ENCODE assay signal across 8 mouse cellular contexts in the genomic region with DNA sequence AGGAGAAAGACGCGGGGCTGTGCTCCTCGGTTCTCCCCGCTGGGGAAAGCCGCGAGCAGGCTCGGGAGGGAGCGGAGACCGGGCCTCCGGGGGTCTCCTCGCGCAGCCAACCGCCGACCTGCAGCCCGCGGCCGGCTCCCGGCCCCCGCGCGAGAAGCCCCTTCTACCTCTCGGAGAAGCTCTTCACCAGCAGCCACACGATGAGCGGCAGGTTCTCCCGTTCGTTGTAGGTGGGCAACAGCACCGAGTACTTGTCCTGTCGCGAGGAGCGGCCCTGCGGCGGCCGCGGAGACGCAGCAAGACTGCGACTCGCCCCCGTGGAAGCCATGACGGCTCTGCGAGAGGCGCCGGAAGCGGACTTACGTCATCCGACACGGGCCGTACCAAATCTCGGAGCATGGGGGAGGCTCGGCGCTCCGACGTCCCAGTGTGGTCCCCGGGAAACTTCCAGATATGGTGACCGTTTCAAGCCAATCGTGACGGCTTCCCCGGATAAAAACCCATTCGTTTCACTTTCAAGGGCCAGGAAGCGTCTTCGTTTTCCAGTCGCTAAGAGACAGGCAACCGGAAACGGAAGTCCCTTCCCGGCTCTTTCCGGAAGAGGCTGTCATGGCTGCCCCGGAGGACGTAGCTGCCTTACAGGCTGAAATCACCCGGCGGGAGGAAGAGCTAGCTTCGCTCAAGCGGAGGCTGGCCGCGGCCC. TPM values are rescaled to one million over a fixed set of nuclear protein-coding genes. Genes with fewer than 3 reads are reported as not detected.
DNase-seq lines count a peak whose midpoint lies in the region; ATAC-seq and TF ChIP-seq lines count a peak whose summit lies in the region.

A gene (minus strand): TSS at position 339 of the 703 bp plus-strand sequence.
A gene (minus strand): TSS at position 566 of the 703 bp plus-strand sequence.
A gene (plus strand): TSS at position 597 of the 703 bp plus-strand sequence.

- H3K36me3 ChIP-seq in heart, embryonic 10.5 days, result peaks cover 40% of the 10 kb centered on the region
- H3K36me3 ChIP-seq in kidney, embryonic 15.5 days, result peaks cover 45% of the 10 kb centered on the region
- peaks cover 18% of the 10 kb centered on the region for H3K36me3 ChIP-seq in liver, adult 2 months (ENCODE audit: control insufficient read depth, insufficient read depth, low read length)
- peaks cover 5% of the 10 kb centered on the region for H3K36me3 ChIP-seq in myocyte (ENCODE audit: control insufficient read depth, insufficient read depth)
- H3K36me3 ChIP-seq in splenic B cell, adult 2 months (ENCODE audit: control insufficient read depth, insufficient read depth, low read length, poor library complexity, severe bottlenecking), result peaks cover 4% of the 10 kb centered on the region

- H3K27me3 ChIP-seq in heart, embryonic 10.5 days (ENCODE audit: insufficient read depth, poor library complexity, severe bottlenecking), result no peaks in the 10 kb centered on the region
- no peaks in the 10 kb centered on the region for H3K27me3 ChIP-seq in kidney, embryonic 15.5 days
- no peaks in the 10 kb centered on the region for H3K27me3 ChIP-seq in liver, adult 2 months (ENCODE audit: control insufficient read depth, insufficient read depth, low read length)
- no peaks in the 10 kb centered on the region for H3K27me3 ChIP-seq in myocyte (ENCODE audit: control insufficient read depth, insufficient read depth, insufficient read length)
- no peaks in the 10 kb centered on the region for H3K27me3 ChIP-seq in splenic B cell, adult 2 months (ENCODE audit: control insufficient read depth, insufficient read depth, low read length, poor library complexity, severe bottlenecking)

- WGBS in heart, embryonic 10.5 days, result under 1% methylated on average over 73 of the region's 73 CpGs
- under 1% methylated on average over 73 of the region's 73 CpGs for WGBS in kidney, embryonic 15.5 days
- WGBS in liver, adult 2 months, result under 1% methylated on average over 73 of the region's 73 CpGs

- TF ChIP-seq CTCF in bone marrow macrophage, adult 2 months (IDR thresholded peaks at IDR 0.05; ENCODE audit: low read depth, low read length), result no peak
- no peak for TF ChIP-seq CTCF in embryonic fibroblast, embryonic 13.5 days (IDR thresholded peaks at IDR 0.05; ENCODE audit: borderline replicate concordance, insufficient read depth, low read length)
- no peak for TF ChIP-seq CTCF in liver, adult 2 months (IDR thresholded peaks at IDR 0.05; ENCODE audit: low read depth, low read length)

- H3K4me2 ChIP-seq in kidney, embryonic 15.5 days, result peak within 1 kb of the TSS; percentile 99
- peak within 1 kb of the TSS; percentile 79 for H3K4me2 ChIP-seq in myocyte (ENCODE audit: low read depth)

- ATAC-seq in kidney, embryonic 15.5 days (replicated peaks; ENCODE audit: low FRiP score), result peak; percentile 85

- H3K79me2 ChIP-seq in liver, adult 2 months (ENCODE audit: control insufficient read depth, insufficient read depth, low read length), result peaks cover 36% of the 10 kb centered on the region
- peaks cover 44% of the 10 kb centered on the region for H3K79me2 ChIP-seq in myocyte (ENCODE audit: control insufficient read depth, insufficient read depth)

- no peaks in the 10 kb centered on the region for H3K9me3 ChIP-seq in heart, embryonic 10.5 days
- no peaks in the 10 kb centered on the region for H3K9me3 ChIP-seq in kidney, embryonic 15.5 days (replicated peaks)

- H3ac ChIP-seq in myocyte (ENCODE audit: control insufficient read depth, insufficient read length), result peak within 1 kb of the TSS; percentile 82

- TF ChIP-seq POLR2A in bone marrow macrophage, adult 2 months (IDR thresholded peaks at IDR 0.05; ENCODE audit: borderline replicate concordance, low read depth, low read length), result no peak
- peak; percentile 88 for TF ChIP-seq POLR2A in embryonic fibroblast, embryonic 13.5 days (IDR thresholded peaks at IDR 0.05; ENCODE audit: low read depth, low read length)
- TF ChIP-seq POLR2A in liver, adult 2 months (IDR thresholded peaks at IDR 0.05; ENCODE audit: extremely low read depth, insufficient read depth, low read length), result peak; percentile 94
- peak; percentile 96 for TF ChIP-seq POLR2A in myocyte (IDR thresholded peaks at IDR 0.05; ENCODE audit: insufficient read length, low read depth)

- peak within 1 kb of the TSS; percentile 78 for H3K9ac ChIP-seq in kidney, embryonic 15.5 days
- peak within 1 kb of the TSS; percentile 92 for H3K9ac ChIP-seq in liver, adult 2 months (ENCODE audit: low read depth, low read length)

- peak; percentile 96 for DNase-seq in A20 (ENCODE audit: low read depth, low spot score)
- DNase-seq in heart, embryonic 10.5 days (ENCODE audit: low spot score), result peak; percentile 95
- DNase-seq in liver, adult 2 months (ENCODE audit: extremely low read depth, low read depth, low spot score), result peak; percentile 81
- DNase-seq in splenic B cell, adult 2 months (ENCODE audit: low read depth, low spot score), result peak; percentile 88

- peak within 1 kb of the TSS; percentile 80 for H3K4me3 ChIP-seq in bone marrow macrophage, adult 2 months (ENCODE audit: insufficient read depth, low read length)
- H3K4me3 ChIP-seq in embryonic fibroblast, embryonic 13.5 days (ENCODE audit: insufficient read depth, low read length), result peak within 1 kb of the TSS; percentile 78
- peak within 1 kb of the TSS; percentile 96 for H3K4me3 ChIP-seq in heart, embryonic 10.5 days
- H3K4me3 ChIP-seq in kidney, embryonic 15.5 days (replicated peaks), result peak within 1 kb of the TSS; percentile 68
- peak within 1 kb of the TSS; percentile 94 for H3K4me3 ChIP-seq in liver, adult 2 months (ENCODE audit: insufficient read depth, low read depth, low read length)
- peak within 1 kb of the TSS; percentile 96 for H3K4me3 ChIP-seq in myocyte

- peak within 1 kb of the TSS; percentile 93 for H3K27ac ChIP-seq in bone marrow macrophage, adult 2 months (ENCODE audit: insufficient read depth, low read depth, low read length)
- H3K27ac ChIP-seq in embryonic fibroblast, embryonic 13.5 days (ENCODE audit: insufficient read depth, low read length), result peak within 1 kb of the TSS; percentile 89
- peak within 1 kb of the TSS; percentile 97 for H3K27ac ChIP-seq in heart, embryonic 10.5 days
- H3K27ac ChIP-seq in kidney, embryonic 15.5 days, result peak within 1 kb of the TSS; percentile 98
- peak within 1 kb of the TSS; percentile 92 for H3K27ac ChIP-seq in liver, adult 2 months (replicated peaks; ENCODE audit: insufficient read depth, low read depth, low read length)

- H3K4me1 ChIP-seq in bone marrow macrophage, adult 2 months (ENCODE audit: control insufficient read depth, insufficient read depth, low read length), result peaks cover 18% of the 10 kb centered on the region
- peaks cover 6% of the 10 kb centered on the region; the same call in 1 of the 2 replicates for H3K4me1 ChIP-seq in embryonic fibroblast, embryonic 13.5 days (ENCODE audit: control insufficient read depth, insufficient read depth, low read length)
- peaks cover 31% of the 10 kb centered on the region for H3K4me1 ChIP-seq in heart, embryonic 10.5 days
- H3K4me1 ChIP-seq in kidney, embryonic 15.5 days, result peaks cover 39% of the 10 kb centered on the region
- peaks cover 15% of the 10 kb centered on the region for H3K4me1 ChIP-seq in liver, adult 2 months (ENCODE audit: control insufficient read depth, insufficient read depth, low read length)

TF ChIP-seq in myocyte, 11 proteins besides CTCF, POLR2A, EP300 and RAD21:
- TF ChIP-seq MYOD1 (IDR thresholded peaks at IDR 0.05; ENCODE audit: control insufficient read depth in 1 of 3, insufficient read length in 2 of 3, low read depth in 2 of 3), result no peak
- no peak for TF ChIP-seq USF1 (IDR thresholded peaks at IDR 0.05; ENCODE audit: low read depth)
- TF ChIP-seq SRF (IDR thresholded peaks at IDR 0.05; ENCODE audit: control insufficient read depth, insufficient read length, low read depth), result no peak
- TF ChIP-seq E2F4 (IDR thresholded peaks at IDR 0.05; ENCODE audit: insufficient read depth), result no peak
- TF ChIP-seq POLR2AphosphoS2 (IDR thresholded peaks at IDR 0.05; ENCODE audit: insufficient read length, low read depth), result peak; percentile 96
- no peak for TF ChIP-seq TCF12 (IDR thresholded peaks at IDR 0.05; ENCODE audit: insufficient read depth, poor library complexity, severe bottlenecking)
- no peak for TF ChIP-seq REST (IDR thresholded peaks at IDR 0.05; ENCODE audit: insufficient read depth, insufficient read length)
- no peak for TF ChIP-seq MAX (IDR thresholded peaks at IDR 0.05; ENCODE audit: low read depth)

RNA-seq across cellular contexts. Expression of the first gene that starts in this region (rescaled TPM):
- polyA plus RNA-seq in bone marrow macrophage, adult 2 months (2012; ENCODE audit: insufficient read depth, insufficient read length, missing spikeins), result 33.3 and 35.3 TPM in 2 replicates
- polyA plus RNA-seq in embryonic fibroblast, embryonic 13.5 days (2011; ENCODE audit: insufficient read length, low read depth, missing spikeins), result 45.6 and 46.6 TPM in 2 replicates
- polyA plus RNA-seq in heart, embryonic 10.5 days (2016; fragmentation: Nextera tagmentation; extraction: Ambion mirVana), result 12.5 and 16.6 TPM in 2 replicates
- 19.3 and 19.5 TPM in 2 replicates for polyA plus RNA-seq in kidney, embryonic 15.5 days (2015; fragmentation: Nextera tagmentation; extraction: Ambion mirVana)
- 25.8 and 26.4 TPM in 2 replicates for total RNA-seq in liver, adult 2 months (2014; rRNA removed)
- 2.3 and 2.4 TPM in 2 replicates for polyA plus RNA-seq in liver, adult 2 months (2012; rRNA removed)
- polyA plus RNA-seq in myocyte (2012; fragmentation: generic; extraction: Trizol), result 24.4 TPM

RNA-seq across cellular contexts. Expression of the second gene that starts in this region (rescaled TPM):
- 94.1 and 124 TPM in 2 replicates for polyA plus RNA-seq in bone marrow macrophage, adult 2 months (2012; ENCODE audit: insufficient read depth, insufficient read length, missing spikeins)
- 45.4 and 53.9 TPM in 2 replicates for polyA plus RNA-seq in embryonic fibroblast, embryonic 13.5 days (2011; ENCODE audit: insufficient read length, low read depth, missing spikeins)
- 79.5 and 84.1 TPM in 2 replicates for polyA plus RNA-seq in heart, embryonic 10.5 days (2016; fragmentation: Nextera tagmentation; extraction: Ambion mirVana)
- polyA plus RNA-seq in kidney, embryonic 15.5 days (2015; fragmentation: Nextera tagmentation; extraction: Ambion mirVana), result 85.6 and 107 TPM in 2 replicates
- 37.7 and 51.0 TPM in 2 replicates for total RNA-seq in liver, adult 2 months (2014; rRNA removed)
- polyA plus RNA-seq in liver, adult 2 months (2012; rRNA removed), result 30.8 and 31.1 TPM in 2 replicates
- 39.3 TPM for polyA plus RNA-seq in myocyte (2012; fragmentation: generic; extraction: Trizol)

RNA-seq across cellular contexts. Expression of the third gene that starts in this region (rescaled TPM):
- polyA plus RNA-seq in bone marrow macrophage, adult 2 months (2012; ENCODE audit: insufficient read depth, insufficient read length, missing spikeins), result 5.3 and 6.5 TPM in 2 replicates
- polyA plus RNA-seq in embryonic fibroblast, embryonic 13.5 days (2011; ENCODE audit: insufficient read length, low read depth, missing spikeins), result 5.9 and 6.1 TPM in 2 replicates
- 5.3 and 7.3 TPM in 2 replicates for polyA plus RNA-seq in heart, embryonic 10.5 days (2016; fragmentation: Nextera tagmentation; extraction: Ambion mirVana)
- polyA plus RNA-seq in kidney, embryonic 15.5 days (2015; fragmentation: Nextera tagmentation; extraction: Ambion mirVana), result 6.3 and 6.9 TPM in 2 replicates
- 5.9 and 6.6 TPM in 2 replicates for total RNA-seq in liver, adult 2 months (2014; rRNA removed)
- polyA plus RNA-seq in liver, adult 2 months (2012; rRNA removed), result 14.8 and 16.8 TPM in 2 replicates
- 11.4 TPM for polyA plus RNA-seq in myocyte (2012; fragmentation: generic; extraction: Trizol)

Comparison
In these comparisons a context has a peak if more than half of its experiments do, and no peak if none do; other contexts are left out.
1. Peak in every context shown above with its lines: DNase-seq, ATAC-seq, H3K4me3 ChIP-seq and H3K27ac ChIP-seq.